Mouse (Mus musculus) heart, postnatal 36 days (tissue): Measurements from ENCODE around the gene Taok1. TPM values are rescaled to one million over a fixed set of nuclear protein-coding genes. Genes with fewer than 3 reads are reported as not detected.
A peak's percentile ranks its signal among the peaks of the same experiment; 100 is the strongest.

Experiments used
- DNase-seq, 2 experiments: peaks; one replicate each; pipeline ENCODE4 v3.0.0; 2021 to 2022
- intact Hi-C: fragments of 180-260 bp; cut with DNase I; formaldehyde crosslinking; loops from one replicate; pipeline ENCODE4 v1.15.1; 2025
- total RNA-seq, 2 experiments: library from RNA; stranded (reverse); gene quantifications; 2 replicates each; pipeline ENCODE4 v1.2.3; 2021

Taok1 gene
- total RNA-seq, 2 experiments from 2014 or later, result 54.4 to 56.0 TPM

- no peak for DNase-seq
- intact Hi-C loops, result no loop called here
These were observed 112.1 kb downstream of the Taok1 start for GRCm38 (mm10) chr11:77495507-77495906.

GRCm38 (mm10) chr11:77494782-77495181 lies 112.8 kb downstream of the Taok1 start:
- DNase-seq, result no peak
- intact Hi-C loops, result no loop called here

- intact Hi-C loops, result no loop called here
- no peak for DNase-seq
These were observed 113.3 kb downstream of the Taok1 start for GRCm38 (mm10) chr11:77494344-77494676.

- intact Hi-C loops, result no loop called here
- peak in 1 of 2 experiments; percentile 62 for DNase-seq
These were observed 113.9 kb downstream of the Taok1 start, which contains the start of gene Git1 for GRCm38 (mm10) chr11:77493512-77494343. Gene Git1, plus strand, starts transcription at chr11:77493562.

GRCm38 (mm10) chr11:77492911-77493332 lies 114.7 kb downstream of the Taok1 start:
- intact Hi-C loops, result no loop called here

GRCm38 (mm10) chr11:77492311-77492871 lies 115.2 kb downstream of the Taok1 start:
- DNase-seq, result no peak
- intact Hi-C loops, result no loop called here

More at GRCm38 (mm10) chr11:77492911-77493332, 114.7 kb downstream of the Taok1 start:
- DNase-seq, result peak; percentile 91 to 92

- intact Hi-C loops, result loop anchor here (1.0 to 2.0 kb wide), 2 partner anchors 15 to 139 kb away; no protein-coding TSS in a partner anchor
- peak in 1 of 2 experiments; percentile 61 for DNase-seq
These were observed 115.9 kb downstream of the Taok1 start for GRCm38 (mm10) chr11:77491502-77492291.

- intact Hi-C loops, result loop anchor here (1.0 to 2.0 kb wide), 2 partner anchors 16 to 139 kb away; no protein-coding TSS in a partner anchor
- DNase-seq, result peak; percentile 91 to 92
These were observed 116.5 kb downstream of the Taok1 start for GRCm38 (mm10) chr11:77491123-77491501.

GRCm38 (mm10) chr11:77490451-77490850 lies 117.2 kb downstream of the Taok1 start:
- intact Hi-C loops, result loop anchor here (2.0 kb wide), 1 partner anchor 16 kb away; no protein-coding TSS in a partner anchor
- peak in 1 of 2 experiments; percentile 7 for DNase-seq

GRCm38 (mm10) chr11:77489591-77490235 lies 117.9 kb downstream of the Taok1 start, which contains the start of gene Ankrd13b:
Gene Ankrd13b, minus strand, starts transcription at chr11:77489678.
- intact Hi-C loops, result loop anchor here (2.0 kb wide), 1 partner anchor 17 kb away; no protein-coding TSS in a partner anchor

GRCm38 (mm10) chr11:77488771-77489581 lies 118.6 kb downstream of the Taok1 start:
- intact Hi-C loops, result no loop called here
- DNase-seq, result peak in 1 of 2 experiments; percentile 18

More at GRCm38 (mm10) chr11:77489591-77490235, 117.9 kb downstream of the Taok1 start, which contains the start of gene Ankrd13b:
- DNase-seq, result peak; percentile 73 to 76

GRCm38 (mm10) chr11:77486798-77487197 lies 120.8 kb downstream of the Taok1 start:
- peak in 1 of 2 experiments; percentile 5 for DNase-seq
- intact Hi-C loops, result no loop called here

GRCm38 (mm10) chr11:77485229-77485628 lies 122.4 kb downstream of the Taok1 start:
- no peak for DNase-seq
- intact Hi-C loops, result no loop called here

GRCm38 (mm10) chr11:77483510-77484255 lies 123.9 kb downstream of the Taok1 start:
- no peak for DNase-seq
- intact Hi-C loops, result no loop called here

- DNase-seq, result no peak
- intact Hi-C loops, result no loop called here
These were observed 124.6 kb downstream of the Taok1 start for GRCm38 (mm10) chr11:77483043-77483442.
